Mouse (Mus musculus) small intestine, adult 2 months (tissue): ENCODE results near the gene Wdr13.

Source experiments
- CTCF ChIP-seq: fragments of 200-500 bp; IDR thresholded peaks from 2 replicates; pipeline ENCODE4 v1.5.1; 2012; ENCODE audit warnings: low read depth, mild to moderate bottlenecking, control low read depth, inconsistent platforms, low read length, moderate library complexity, mixed read lengths; ENCODE audit not compliant: insufficient replicate concordance, insufficient read length; ENCODE audit errors: extremely low read depth
- POLR2A ChIP-seq: fragments of 200-500 bp; IDR thresholded peaks from 2 replicates; pipeline ENCODE4 v1.6.1; 2012; ENCODE audit warnings: low read depth, mild to moderate bottlenecking, control low read depth, inconsistent platforms, low read length, moderate library complexity

DNA sequence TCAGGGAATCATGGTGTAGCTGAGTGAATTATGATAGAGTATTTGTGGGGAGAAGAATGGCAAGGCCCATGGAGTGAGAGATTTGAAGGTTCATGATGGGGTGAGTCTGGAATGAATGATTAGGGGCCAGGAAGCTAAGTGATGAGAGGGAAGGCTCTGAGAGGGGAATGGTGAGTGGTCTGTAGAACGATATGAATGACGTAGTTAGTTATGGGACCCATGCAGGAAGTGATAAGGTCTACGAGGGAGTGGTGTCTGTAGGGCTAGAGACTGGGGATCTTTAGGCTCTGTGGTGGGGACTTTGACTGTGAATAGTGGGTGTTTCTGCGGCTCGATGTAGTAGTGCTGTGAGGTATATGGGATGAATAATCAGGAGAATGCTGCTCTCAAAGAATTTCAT lies 47.0 kb upstream of the Wdr13 start:
- TF ChIP-seq POLR2A (no peak), CTCF (no peak)
